Mouse (Mus musculus): ENCODE results near the gene Ctnnb1.

- TF ChIP-seq CTCF (IDR thresholded peaks at IDR 0.05; ENCODE audit: borderline replicate concordance, extremely low read depth, insufficient read depth, insufficient read length) (no peak), POLR2A (IDR thresholded peaks at IDR 0.05; ENCODE audit: borderline replicate concordance, extremely low read depth, insufficient read depth, insufficient read length, poor library complexity, severe bottlenecking) (no peak)
Observed at GRCm38 (mm10) chr9:120974209-120974608, 45.2 kb downstream of the Ctnnb1 start.
